Comparison of ENCODE assay signal across 10 mouse cellular contexts in the genomic region with DNA sequence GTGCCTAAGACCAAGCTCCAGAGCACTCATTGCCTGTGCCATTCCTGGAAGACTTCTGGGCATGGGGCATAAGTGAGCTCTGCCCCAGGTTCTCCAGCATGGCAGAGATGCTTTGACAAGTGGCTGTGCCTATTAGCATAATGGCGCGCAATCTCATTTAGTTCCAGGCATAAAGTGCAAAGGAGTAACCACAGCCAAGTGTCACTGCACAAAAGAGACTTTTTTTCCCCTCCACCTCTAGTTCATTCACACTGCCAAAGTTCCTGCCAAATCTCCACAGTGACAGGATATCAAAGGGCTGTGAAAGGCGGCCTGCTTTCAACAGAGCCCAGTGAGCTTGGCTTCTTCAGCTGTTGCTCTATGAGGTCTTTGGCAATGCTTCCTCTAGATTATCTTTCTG.
DNase-seq lines count a peak whose midpoint lies in the region; ATAC-seq and TF ChIP-seq lines count a peak whose summit lies in the region.
"Had no signal": no experiment of that assay in that cellular context is flagged by ENCODE, and none has a peak within 500 bp of the region (broad histone marks: within the 10 kb centered on the region; RNA-seq: fewer than 3 reads in every experiment).

No protein-coding gene starts in this region.

- H3K27me3 ChIP-seq in heart, postnatal 0 days (ENCODE audit: control insufficient read depth, insufficient read depth, low read length) = no peaks in the 10 kb centered on the region
- no peaks in the 10 kb centered on the region for H3K27me3 ChIP-seq in heart, embryonic 11.5 days (ENCODE audit: control insufficient read depth, insufficient read depth, low read length)
- H3K27me3 ChIP-seq in forebrain, embryonic 16.5 days (replicated peaks; ENCODE audit: control insufficient read depth, insufficient read depth, low read length) = no peaks in the 10 kb centered on the region
- H3K27me3 ChIP-seq in midbrain, embryonic 11.5 days (ENCODE audit: control insufficient read depth, insufficient read depth, low read length) = no peaks in the 10 kb centered on the region
- H3K27me3 ChIP-seq in liver, embryonic 12.5 days (replicated peaks) = no peaks in the 10 kb centered on the region
- H3K27me3 ChIP-seq: liver, embryonic 15.5 days had no signal

- H3K4me2 ChIP-seq in heart, postnatal 0 days (ENCODE audit: low read depth, low read length) = no peak overlapping the region
- H3K4me2 ChIP-seq in heart, embryonic 11.5 days = no peak overlapping the region
- no peak overlapping the region for H3K4me2 ChIP-seq in forebrain, embryonic 16.5 days (ENCODE audit: low read length)
- no peak overlapping the region for H3K4me2 ChIP-seq in midbrain, embryonic 11.5 days
- no peak overlapping the region for H3K4me2 ChIP-seq in liver, embryonic 12.5 days
- H3K4me2 ChIP-seq: liver, embryonic 15.5 days had no signal

- no peak for TF ChIP-seq EP300 in heart, postnatal 0 days (IDR thresholded peaks at IDR 0.05; ENCODE audit: low read depth)

- H3K36me3 ChIP-seq in heart, postnatal 0 days (replicated peaks; ENCODE audit: control insufficient read depth, insufficient read depth, low read length) = no peaks in the 10 kb centered on the region
- H3K36me3 ChIP-seq in heart, embryonic 11.5 days (ENCODE audit: control insufficient read depth, insufficient read depth, low read length) = no peaks in the 10 kb centered on the region
- no peaks in the 10 kb centered on the region for H3K36me3 ChIP-seq in forebrain, embryonic 16.5 days (ENCODE audit: control insufficient read depth, insufficient read depth)
- no peaks in the 10 kb centered on the region for H3K36me3 ChIP-seq in midbrain, embryonic 11.5 days (ENCODE audit: control insufficient read depth, insufficient read depth, low read length)
- no peaks in the 10 kb centered on the region for H3K36me3 ChIP-seq in liver, embryonic 12.5 days
- H3K36me3 ChIP-seq: liver, embryonic 15.5 days had no signal

- peaks cover 5% of the 10 kb centered on the region; the same call in 1 of the 2 replicates for H3K4me1 ChIP-seq in heart, postnatal 0 days (ENCODE audit: control insufficient read depth, insufficient read depth)
- 0 out of 2 replicates have a peak, but pooled peaks cover 2% of the 10 kb centered on the region for H3K4me1 ChIP-seq in heart, embryonic 11.5 days (ENCODE audit: control insufficient read depth, insufficient read depth, low read length)
- H3K4me1 ChIP-seq in forebrain, embryonic 16.5 days (replicated peaks; ENCODE audit: control insufficient read depth, insufficient read depth, low read length) = peaks cover 16% of the 10 kb centered on the region
- H3K4me1 ChIP-seq in midbrain, embryonic 11.5 days (ENCODE audit: control insufficient read depth, insufficient read depth, low read length) = peaks cover 7% of the 10 kb centered on the region; the same call in 1 of the 2 replicates
- H3K4me1 ChIP-seq in liver, embryonic 12.5 days = no peaks in the 10 kb centered on the region
- H3K4me1 ChIP-seq: liver, embryonic 15.5 days had no signal

- TF ChIP-seq CTCF in heart, postnatal 0 days (IDR thresholded peaks at IDR 0.05; ENCODE audit: low read depth) = no peak

- H3K4me3 ChIP-seq in heart, postnatal 0 days (ENCODE audit: low read depth, low read length) = no peak overlapping the region
- H3K4me3 ChIP-seq in heart, embryonic 11.5 days (ENCODE audit: low read depth, low read length) = no peak overlapping the region
- H3K4me3 ChIP-seq in forebrain, embryonic 16.5 days (replicated peaks; ENCODE audit: low read length) = no peak overlapping the region
- H3K4me3 ChIP-seq in midbrain, embryonic 11.5 days (ENCODE audit: low read depth, low read length) = no peak overlapping the region
- H3K4me3 ChIP-seq in liver, embryonic 12.5 days = no peak overlapping the region
- H3K4me3 ChIP-seq: liver, embryonic 15.5 days had no signal

- no peak overlapping the region for H3K9ac ChIP-seq in heart, postnatal 0 days (replicated peaks; ENCODE audit: low read depth, low read length)
- no peak overlapping the region for H3K9ac ChIP-seq in heart, embryonic 11.5 days (ENCODE audit: low read depth, low read length)
- no peak overlapping the region for H3K9ac ChIP-seq in forebrain, embryonic 16.5 days (replicated peaks; ENCODE audit: low read depth, low read length)
- no peak overlapping the region for H3K9ac ChIP-seq in midbrain, embryonic 11.5 days (ENCODE audit: low read length)
- H3K9ac ChIP-seq in liver, embryonic 12.5 days = no peak overlapping the region
- H3K9ac ChIP-seq: liver, embryonic 15.5 days had no signal

- peak; percentile 44; the same call in 1 of the 2 replicates for ATAC-seq in heart, postnatal 0 days (ENCODE audit: insufficient read depth, low read depth)
- ATAC-seq in heart, embryonic 11.5 days (replicated peaks; ENCODE audit: insufficient number of reproducible peaks, low FRiP score, low TSS enrichment) = no peak
- ATAC-seq in forebrain, embryonic 16.5 days = peak; percentile 95
- ATAC-seq in midbrain, embryonic 11.5 days (ENCODE audit: low FRiP score) = peak; percentile 82
- no peak for ATAC-seq in liver, embryonic 12.5 days
- ATAC-seq: inflammation-experienced regulatory T-cells, adult 6 months had no signal

- H3K9me3 ChIP-seq in heart, postnatal 0 days (replicated peaks; ENCODE audit: control insufficient read depth, low read length) = no peaks in the 10 kb centered on the region
- no peaks in the 10 kb centered on the region for H3K9me3 ChIP-seq in heart, embryonic 11.5 days (replicated peaks; ENCODE audit: control insufficient read depth, low read length)
- no peaks in the 10 kb centered on the region for H3K9me3 ChIP-seq in forebrain, embryonic 16.5 days (ENCODE audit: control insufficient read depth, low read length)
- no peaks in the 10 kb centered on the region for H3K9me3 ChIP-seq in midbrain, embryonic 11.5 days (ENCODE audit: control insufficient read depth, low read length)
- H3K9me3 ChIP-seq in liver, embryonic 12.5 days (replicated peaks) = no peaks in the 10 kb centered on the region
- H3K9me3 ChIP-seq: liver, embryonic 15.5 days had no signal

- 36% methylated on average over 3 of the region's 3 CpGs for WGBS in heart, postnatal 0 days
- WGBS in heart, embryonic 11.5 days (ENCODE audit: insufficient replicate concordance) = 65% methylated on average over 3 of the region's 3 CpGs
- WGBS in forebrain, embryonic 16.5 days = 7% methylated on average over 3 of the region's 3 CpGs
- WGBS in midbrain, embryonic 11.5 days = 17% methylated on average over 3 of the region's 3 CpGs
- 80% methylated on average over 3 of the region's 3 CpGs for WGBS in liver, embryonic 12.5 days (ENCODE audit: insufficient replicate concordance)

- peak; percentile 46 for DNase-seq in heart, postnatal 0 days (ENCODE audit: low spot score)
- DNase-seq in cerebellum, adult 11-12 months = peak; percentile 88
- peak; percentile 89 for DNase-seq in midbrain, embryonic 11.5 days (ENCODE audit: low spot score, missing footprints)
- no peak for DNase-seq in testis, postnatal 10 days (ENCODE audit: low spot score)
- no peak for DNase-seq in adrenal gland, adult (ENCODE audit: inconsistent age in 2 of 2, low spot score in 1 of 2)

- H3K27ac ChIP-seq in heart, postnatal 0 days (ENCODE audit: low read depth) = no peak overlapping the region
- H3K27ac ChIP-seq in heart, embryonic 11.5 days (ENCODE audit: low read depth, low read length) = no peak overlapping the region
- H3K27ac ChIP-seq in forebrain, embryonic 16.5 days (ENCODE audit: low read length) = no peak overlapping the region
- no peak overlapping the region for H3K27ac ChIP-seq in midbrain, embryonic 11.5 days (ENCODE audit: low read depth, low read length)
- H3K27ac ChIP-seq in liver, embryonic 12.5 days = no peak overlapping the region
- H3K27ac ChIP-seq: liver, embryonic 15.5 days had no signal

Comparison
In these comparisons a context has a peak if more than half of its experiments do, and no peak if none do; other contexts are left out.
1. ATAC-seq: peak in heart, postnatal 0 days (single experiment), forebrain, embryonic 16.5 days (single experiment) and midbrain, embryonic 11.5 days (single experiment); none in heart, embryonic 11.5 days (single experiment) and liver, embryonic 12.5 days (single experiment).
2. DNase-seq: peak in heart, postnatal 0 days (single experiment), cerebellum, adult 11-12 months (single experiment) and midbrain, embryonic 11.5 days (single experiment); none in testis, postnatal 10 days (single experiment) and adrenal gland, adult (0 of 2).